Mouse (Mus musculus): ENCODE measurements around the gene Mme. TPM values are rescaled to one million over a fixed set of nuclear protein-coding genes. Genes with fewer than 3 reads are reported as not detected.
A peak's percentile ranks its signal among the peaks of the same experiment; 100 is the strongest.

Gene Mme
- polyA plus RNA-seq (2012; ENCODE audit: insufficient read depth, insufficient read length, missing spikeins), result 98.1 and 154 TPM in 2 replicates

DNA sequence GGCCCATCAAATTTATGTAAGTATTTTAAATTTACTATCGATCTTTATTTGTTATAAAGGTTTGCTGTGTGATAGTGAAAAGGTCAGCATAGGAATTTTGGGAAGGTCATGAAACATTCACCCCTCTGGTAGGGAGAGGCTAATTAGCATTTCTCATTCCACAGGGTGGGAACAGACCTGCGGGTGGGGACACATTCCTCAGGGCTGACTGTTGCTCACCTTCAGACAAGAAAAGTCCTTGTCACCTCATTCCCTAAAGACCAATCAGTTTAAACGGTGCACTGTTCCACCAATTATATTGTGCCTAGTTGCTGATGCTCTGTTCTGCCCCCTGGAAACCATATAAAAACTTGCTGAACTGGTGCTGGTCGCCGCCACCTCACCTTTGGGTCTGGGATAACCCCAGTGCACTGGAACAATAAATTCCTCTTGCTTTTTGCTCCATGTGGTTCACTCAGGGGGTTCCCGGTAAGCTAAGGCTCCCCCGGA lies at the start of gene Mme:
Gene Mme (plus strand): TSS at position 439 of the 489 bp plus-strand sequence.
- H3K4me1 ChIP-seq (ENCODE audit: control insufficient read depth, insufficient read depth, insufficient read length, low read length), result no peaks in the 10 kb centered on the region
- no peak within 1 kb of the TSS for H3K4me3 ChIP-seq (ENCODE audit: insufficient read depth, low read depth, low read length)
- H3K27ac ChIP-seq (replicated peaks; ENCODE audit: low read depth, low read length), result no peak within 1 kb of the TSS

GRCm38 (mm10) chr3:63196565-63196964 lies 44.8 kb upstream of the Mme start:
- Histone ChIP-seq H3K4me3 (ENCODE audit: insufficient read depth, low read depth, low read length) (no peak overlapping the region), H3K27ac (replicated peaks; ENCODE audit: low read depth, low read length) (no peak overlapping the region), H3K4me1 (ENCODE audit: control insufficient read depth, insufficient read depth, insufficient read length, low read length) (no peaks in the 10 kb centered on the region)

DNA sequence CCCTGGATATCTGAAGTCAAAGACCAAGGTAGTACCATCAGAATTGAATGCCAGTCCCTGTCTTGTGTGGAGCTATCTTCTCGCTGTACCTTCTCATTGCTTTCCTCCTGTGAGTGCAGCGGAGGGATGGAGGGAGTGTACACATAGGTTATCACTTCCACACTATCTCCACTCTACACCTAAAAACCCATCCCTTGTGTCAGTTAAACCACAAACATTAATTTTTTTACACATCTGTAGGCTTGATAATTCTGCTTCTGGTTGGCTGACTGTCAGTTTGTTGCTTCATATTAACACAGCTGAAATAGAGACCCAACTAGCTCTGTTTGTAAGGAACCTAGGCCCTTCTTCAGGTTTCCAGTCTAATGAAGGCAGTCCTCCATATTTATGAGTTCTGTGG lies 43.3 kb upstream of the Mme start:
- H3K27ac ChIP-seq (replicated peaks; ENCODE audit: low read depth, low read length), result no peak overlapping the region
- H3K4me1 ChIP-seq (ENCODE audit: control insufficient read depth, insufficient read depth, insufficient read length, low read length), result no peaks in the 10 kb centered on the region
- no peak overlapping the region for H3K4me3 ChIP-seq (ENCODE audit: insufficient read depth, low read depth, low read length)

DNA sequence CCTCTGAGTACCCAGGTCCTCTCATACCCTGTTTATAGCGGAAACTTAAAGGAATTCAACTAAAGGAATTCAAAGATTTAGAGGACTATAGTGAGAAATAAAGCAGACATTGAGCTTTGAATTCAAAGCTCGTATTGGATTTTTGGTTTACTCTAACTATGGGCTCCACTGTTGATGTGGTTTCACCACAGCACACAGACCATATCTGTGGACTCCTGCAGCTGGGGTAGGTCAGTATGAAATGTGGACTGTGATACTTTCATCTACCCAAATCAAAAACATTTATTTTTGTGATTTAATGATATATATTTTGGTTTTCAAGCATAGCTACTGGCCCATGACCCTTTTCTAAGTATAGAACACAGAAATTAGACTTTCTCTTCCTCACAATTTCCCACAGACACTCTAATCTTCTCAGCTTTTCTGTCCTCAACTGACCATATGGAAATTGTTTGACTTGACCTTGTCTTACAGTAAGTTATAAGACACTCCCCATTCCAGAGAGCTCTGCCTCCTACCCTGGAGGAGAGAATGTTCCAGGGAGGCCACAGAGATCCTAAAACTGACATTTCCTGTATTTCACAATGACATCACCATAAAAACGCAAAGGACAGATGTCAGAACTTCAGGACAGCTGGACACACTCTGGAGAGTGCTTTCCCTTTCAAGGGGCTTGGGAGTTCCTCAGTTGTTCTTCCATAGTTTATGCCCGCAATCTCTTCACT lies 19.3 kb upstream of the Mme start:
- Histone ChIP-seq H3K4me3 (ENCODE audit: insufficient read depth, low read depth, low read length) (no peak overlapping the region), H3K27ac (replicated peaks; ENCODE audit: low read depth, low read length) (no peak overlapping the region), H3K4me1 (ENCODE audit: control insufficient read depth, insufficient read depth, insufficient read length, low read length) (no peaks in the 10 kb centered on the region)

DNA sequence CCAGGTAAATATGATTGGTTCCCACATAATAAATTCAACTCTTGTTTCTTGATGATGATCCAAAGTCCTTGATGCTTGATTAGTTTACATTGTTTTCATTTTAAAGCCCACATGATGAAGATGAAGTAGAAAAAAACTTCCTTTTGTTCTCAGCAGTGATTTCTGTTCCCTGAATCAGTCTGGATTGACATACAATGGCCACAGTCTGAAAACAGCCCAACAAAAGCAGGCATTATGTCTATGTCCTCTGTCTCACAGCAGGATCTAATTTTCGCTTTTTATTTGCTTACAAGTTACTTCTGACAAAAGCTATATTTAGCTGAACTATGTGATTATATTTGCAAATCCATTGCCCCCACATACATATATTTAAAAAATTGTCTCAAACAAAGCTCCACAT lies 17.7 kb upstream of the Mme start:
- Histone ChIP-seq H3K4me3 (ENCODE audit: insufficient read depth, low read depth, low read length) (no peak overlapping the region), H3K4me1 (ENCODE audit: control insufficient read depth, insufficient read depth, insufficient read length, low read length) (no peaks in the 10 kb centered on the region), H3K27ac (replicated peaks; ENCODE audit: low read depth, low read length) (no peak overlapping the region)

- Histone ChIP-seq H3K4me3 (ENCODE audit: insufficient read depth, low read depth, low read length) (no peak overlapping the region), H3K27ac (replicated peaks; ENCODE audit: low read depth, low read length) (no peak overlapping the region), H3K4me1 (ENCODE audit: control insufficient read depth, insufficient read depth, insufficient read length, low read length) (no peaks in the 10 kb centered on the region)
Measured at GRCm38 (mm10) chr3:63235957-63236356, 5.4 kb upstream of the Mme start.

- Histone ChIP-seq H3K27ac (replicated peaks; ENCODE audit: low read depth, low read length) (no peak overlapping the region), H3K4me3 (ENCODE audit: insufficient read depth, low read depth, low read length) (no peak overlapping the region), H3K4me1 (ENCODE audit: control insufficient read depth, insufficient read depth, insufficient read length, low read length) (no peaks in the 10 kb centered on the region)
Measured at GRCm38 (mm10) chr3:63243721-63244120, 2.4 kb downstream of the Mme start.

- Histone ChIP-seq H3K27ac (replicated peaks; ENCODE audit: low read depth, low read length) (no peak overlapping the region), H3K4me1 (ENCODE audit: control insufficient read depth, insufficient read depth, insufficient read length, low read length) (no peaks in the 10 kb centered on the region), H3K4me3 (ENCODE audit: insufficient read depth, low read depth, low read length) (no peak overlapping the region)
Measured at GRCm38 (mm10) chr3:63272091-63272490, 30.8 kb downstream of the Mme start.

DNA sequence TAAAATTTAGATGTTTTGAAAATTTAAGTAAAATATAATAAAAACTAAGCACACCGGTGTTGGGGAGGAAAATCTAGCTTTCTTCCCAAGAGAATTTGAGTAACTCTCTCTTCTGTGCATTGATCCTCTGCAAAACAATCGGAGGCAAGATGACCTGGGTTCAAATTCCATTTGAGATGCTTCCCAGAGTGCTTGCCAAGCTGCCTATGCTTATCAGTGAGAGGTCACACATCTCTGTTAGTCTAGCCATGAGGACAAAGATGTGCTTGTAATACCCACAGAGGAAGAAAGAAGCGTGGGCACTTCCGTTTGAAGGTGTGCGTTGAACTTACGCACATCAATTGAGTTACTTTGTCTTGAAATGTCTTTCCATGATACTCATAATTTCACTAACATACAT lies 53.0 kb downstream of the Mme start:
- Histone ChIP-seq H3K27ac (replicated peaks; ENCODE audit: low read depth, low read length) (no peak overlapping the region), H3K4me3 (ENCODE audit: insufficient read depth, low read depth, low read length) (no peak overlapping the region), H3K4me1 (ENCODE audit: control insufficient read depth, insufficient read depth, insufficient read length, low read length) (no peaks in the 10 kb centered on the region)

GRCm38 (mm10) chr3:63294791-63295190 lies 53.5 kb downstream of the Mme start:
- peak overlapping the region; percentile 86 for H3K27ac ChIP-seq (replicated peaks; ENCODE audit: low read depth, low read length)

DNA sequence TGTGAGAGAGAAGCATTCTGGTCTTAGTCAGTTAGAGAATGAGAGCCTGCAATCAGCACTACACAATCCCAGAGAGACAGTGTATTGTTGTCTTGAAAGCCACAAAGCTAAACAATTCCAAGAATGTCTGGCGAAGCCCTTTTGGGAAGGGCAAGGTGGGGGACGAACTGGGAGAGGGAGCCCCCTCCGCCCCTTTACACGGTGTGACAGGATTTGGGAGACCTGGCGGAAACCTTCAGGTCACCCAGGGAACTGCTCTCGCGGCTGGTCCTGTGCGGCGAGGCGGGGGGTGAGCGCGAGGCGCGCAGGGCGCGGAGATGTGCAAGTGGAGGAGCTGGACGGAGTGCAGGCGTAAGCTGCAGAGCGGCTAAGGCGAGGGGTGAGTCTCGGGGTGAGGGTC lies 53.9 kb downstream of the Mme start:
- H3K4me1 ChIP-seq (ENCODE audit: control insufficient read depth, insufficient read depth, insufficient read length, low read length), result no peaks in the 10 kb centered on the region
- peak overlapping the region; percentile 88 for H3K4me3 ChIP-seq (ENCODE audit: insufficient read depth, low read depth, low read length)
- peak overlapping the region; percentile 86 for H3K27ac ChIP-seq (replicated peaks; ENCODE audit: low read depth, low read length)

More at GRCm38 (mm10) chr3:63294791-63295190, 53.5 kb downstream of the Mme start:
- Histone ChIP-seq H3K4me3 (ENCODE audit: insufficient read depth, low read depth, low read length) (peak overlapping the region; percentile 88), H3K4me1 (ENCODE audit: control insufficient read depth, insufficient read depth, insufficient read length, low read length) (no peaks in the 10 kb centered on the region)

DNA sequence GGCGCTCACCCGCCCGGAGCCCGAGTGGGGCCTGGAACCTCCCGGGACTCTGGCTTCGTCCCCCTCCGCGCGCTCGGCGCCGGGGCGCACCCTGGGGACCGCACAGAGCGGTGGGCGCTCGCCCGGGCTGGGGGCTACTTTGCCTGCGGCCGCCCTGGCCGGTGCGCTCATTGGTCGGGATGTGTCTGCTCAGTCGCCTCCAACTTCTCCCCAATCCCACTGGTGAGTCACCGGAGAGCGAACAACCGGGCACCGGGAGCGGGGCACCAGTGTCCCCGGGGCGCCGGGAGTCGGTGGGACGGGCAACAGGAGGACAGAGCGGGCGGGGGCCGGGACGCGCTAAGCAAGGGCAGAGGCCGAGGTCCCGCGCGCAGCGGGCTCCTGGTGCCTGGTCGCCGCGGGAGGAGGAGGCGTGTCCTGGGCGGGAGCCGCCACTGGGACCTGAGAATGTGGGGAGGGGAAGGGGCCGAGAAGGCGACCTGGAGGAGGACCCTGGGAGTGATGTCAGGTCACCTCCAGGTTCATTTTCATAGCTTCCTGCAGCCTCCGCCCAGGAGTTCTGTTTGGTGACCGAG lies 54.4 kb downstream of the Mme start:
- H3K27ac ChIP-seq (replicated peaks; ENCODE audit: low read depth, low read length), result peak overlapping the region; percentile 86
- H3K4me3 ChIP-seq (ENCODE audit: insufficient read depth, low read depth, low read length), result peak overlapping the region; percentile 88

DNA sequence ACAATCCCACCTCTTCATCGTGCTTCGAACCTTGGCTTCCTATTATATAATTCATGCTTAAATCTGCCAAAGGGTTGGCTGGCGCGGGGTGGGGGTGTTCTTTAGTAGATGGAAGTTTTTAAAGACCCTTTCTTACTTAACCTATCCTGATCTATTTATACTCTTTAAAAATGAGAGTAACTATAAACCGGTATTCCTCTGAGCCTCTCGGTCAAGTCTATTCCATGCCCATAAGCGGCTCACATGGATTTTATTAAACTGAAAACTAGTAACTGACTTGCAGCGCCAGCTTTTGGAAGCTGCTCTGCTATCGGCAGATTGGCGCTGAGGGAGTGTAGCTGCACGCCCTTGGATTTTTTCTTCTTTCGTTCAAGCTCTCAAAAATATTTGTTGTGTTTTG lies 55.1 kb downstream of the Mme start:
- no peaks in the 10 kb centered on the region for H3K4me1 ChIP-seq (ENCODE audit: control insufficient read depth, insufficient read depth, insufficient read length, low read length)
- H3K27ac ChIP-seq (replicated peaks; ENCODE audit: low read depth, low read length), result peak overlapping the region; percentile 86
- H3K4me3 ChIP-seq (ENCODE audit: insufficient read depth, low read depth, low read length), result peak overlapping the region; percentile 88

More for the DNA sequence above, 54.4 kb downstream of the Mme start:
- H3K4me1 ChIP-seq (ENCODE audit: control insufficient read depth, insufficient read depth, insufficient read length, low read length), result no peaks in the 10 kb centered on the region

DNA sequence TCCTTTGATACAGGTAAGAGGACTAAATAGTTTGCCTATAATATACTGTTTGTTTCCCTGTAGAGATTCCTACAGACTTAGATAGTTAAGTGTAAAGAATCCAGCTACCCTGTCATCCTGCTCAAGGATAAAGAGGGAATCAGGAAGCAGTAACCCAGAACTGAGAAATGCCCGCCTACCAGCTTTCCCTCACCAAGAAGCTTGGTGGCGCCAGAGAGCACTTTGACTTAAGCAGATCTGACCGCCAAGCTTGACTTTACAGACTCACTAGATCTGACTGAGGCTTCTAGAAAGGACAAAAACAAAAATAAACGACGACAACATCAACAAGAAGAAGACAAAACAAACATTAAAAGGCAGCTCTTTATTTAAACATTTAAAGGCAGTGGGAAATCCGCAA lies 56.5 kb downstream of the Mme start:
- H3K4me1 ChIP-seq (ENCODE audit: control insufficient read depth, insufficient read depth, insufficient read length, low read length), result peaks cover 2% of the 10 kb centered on the region; the same call in 1 of the 2 replicates
- H3K4me3 ChIP-seq (ENCODE audit: insufficient read depth, low read depth, low read length), result no peak overlapping the region
- H3K27ac ChIP-seq (replicated peaks; ENCODE audit: low read depth, low read length), result peak overlapping the region; percentile 58; the same call in 1 of the 2 replicates

- Histone ChIP-seq H3K4me3 (ENCODE audit: insufficient read depth, low read depth, low read length) (no peak overlapping the region), H3K27ac (replicated peaks; ENCODE audit: low read depth, low read length) (peak overlapping the region; percentile 98)
Measured at GRCm38 (mm10) chr3:63315211-63315760, 73.9 kb downstream of the Mme start.

More at GRCm38 (mm10) chr3:63315211-63315760, 73.9 kb downstream of the Mme start:
- H3K4me1 ChIP-seq (ENCODE audit: control insufficient read depth, insufficient read depth, insufficient read length, low read length), result peaks cover 2% of the 10 kb centered on the region
